Mouse (Mus musculus) forebrain, embryonic 13.5 days (tissue): ENCODE data around the gene Arhgef2. TPM values are rescaled to one million over a fixed set of nuclear protein-coding genes. Genes with fewer than 3 reads are reported as not detected.
"Not testable (repeated sequence)": the region's sequence is repeated elsewhere in the genome, so short reads cannot be mapped to it uniquely, and the experiment has no call there.

ENCODE experiments used
- ATAC-seq: fragments of 200-750 bp; cut with Nextera tagmentation; 2 replicates; pipeline ENCODE4 v1.8.0; 2017
- H3K27ac ChIP-seq: fragments of 300-500 bp; sonication (generic); 2 replicates; pipeline ENCODE4 v1.5.1; 2015; ENCODE audit warnings: inconsistent platforms, mild to moderate bottlenecking, moderate library complexity
- H3K27me3 ChIP-seq: fragments of 300-500 bp; sonication (generic); 2 replicates; pipeline ENCODE4 v1.6.1; 2015; ENCODE audit warnings: mild to moderate bottlenecking, inconsistent platforms
- H3K36me3 ChIP-seq: fragments of 300-500 bp; sonication (generic); 2 replicates; pipeline ENCODE4 v1.6.1; 2015; ENCODE audit warnings: mild to moderate bottlenecking, inconsistent platforms; ENCODE audit not compliant: poor library complexity, severe bottlenecking
- H3K4me1 ChIP-seq: fragments of 300-500 bp; sonication (generic); 2 replicates; pipeline ENCODE4 v1.6.1; 2015; ENCODE audit warnings: inconsistent platforms
- H3K4me2 ChIP-seq: fragments of 300-500 bp; sonication (generic); 2 replicates; pipeline ENCODE4 v1.6.1; 2015; ENCODE audit warnings: inconsistent platforms, mild to moderate bottlenecking, moderate library complexity
- H3K4me3 ChIP-seq: fragments of 300-500 bp; sonication (generic); 2 replicates; pipeline ENCODE4 v1.5.1; 2015; ENCODE audit warnings: mild to moderate bottlenecking, inconsistent platforms
- H3K9ac ChIP-seq: fragments of 300-500 bp; sonication (generic); 2 replicates; pipeline ENCODE4 v1.6.1; 2015; ENCODE audit warnings: mild to moderate bottlenecking, inconsistent platforms
- H3K9me3 ChIP-seq: fragments of 300-500 bp; sonication (generic); replicated peaks from 2 replicates; pipeline ENCODE4 v1.6.1; 2016; ENCODE audit warnings: inconsistent platforms
- WGBS: fragments of 180-500 bp; shearing (Covaris S2); methylation state at CpG from one replicate; pipeline ENCODE4 v1.1.7; 2015; 5-methylcytosine and 5-hydroxymethylcytosine counted together
- polyA plus RNA-seq: library from polyadenylated mRNA; unstranded; fragments of >200 nt; fragmentation: Nextera tagmentation; extraction: Ambion mirVana; gene quantifications from 2 replicates; pipeline ENCODE4 v1.2.1, GENCODE M21; 2015

Gene Arhgef2
- polyA plus RNA-seq, 1 experiment from 2014 or later = 162 TPM

- Histone ChIP-seq H3K27me3 (no peaks in the 10 kb centered on the region), H3K4me2 (no peak overlapping the region), H3K36me3 (peaks cover 21% of the 10 kb centered on the region), H3K4me1 (0 out of 2 replicates have a peak, but pooled peaks cover 8% of the 10 kb centered on the region), H3K4me3 (no peak overlapping the region), H3K9ac (0 out of 2 replicates have a peak overlapping the region, but pooled peaks have one; percentile 18), H3K9me3 (no peaks in the 10 kb centered on the region), H3K27ac (no peak overlapping the region)
- WGBS = 31% methylated on average over 9 of the region's 9 CpGs
- ATAC-seq = no peak
These were observed 13.6 kb upstream of the Arhgef2 start for GRCm38 (mm10) chr3:88591950-88592731.

GRCm38 (mm10) chr3:88592942-88593576 lies 12.7 kb upstream of the Arhgef2 start:
- no peak overlapping the region for H3K4me3 ChIP-seq
- no peak for ATAC-seq

GRCm38 (mm10) chr3:88593893-88594580 lies 11.7 kb upstream of the Arhgef2 start:
- WGBS = 69% methylated on average over 10 of the region's 10 CpGs
- no peak overlapping the region for H3K4me3 ChIP-seq
- no peak for ATAC-seq

More at GRCm38 (mm10) chr3:88592942-88593576, 12.7 kb upstream of the Arhgef2 start:
- H3K27ac ChIP-seq = no peak overlapping the region
- no peaks in the 10 kb centered on the region for H3K27me3 ChIP-seq
- 0 out of 2 replicates have a peak, but pooled peaks cover 8% of the 10 kb centered on the region for H3K4me1 ChIP-seq
- H3K9ac ChIP-seq = no peak overlapping the region
- H3K4me2 ChIP-seq = no peak overlapping the region
- 77% methylated on average over 10 of the region's 10 CpGs for WGBS
- no peaks in the 10 kb centered on the region for H3K9me3 ChIP-seq
- H3K36me3 ChIP-seq = peaks cover 12% of the 10 kb centered on the region

GRCm38 (mm10) chr3:88596547-88596946 lies 9.2 kb upstream of the Arhgef2 start:
- H3K4me3 ChIP-seq, H3K36me3 ChIP-seq, H3K9me3 ChIP-seq, H3K4me2 ChIP-seq, H3K27me3 ChIP-seq, H3K27ac ChIP-seq, H3K4me1 ChIP-seq, H3K9ac ChIP-seq, ATAC-seq: not testable (repeated sequence)
- 79% methylated on average over 4 of the region's 4 CpGs for WGBS

More at GRCm38 (mm10) chr3:88593893-88594580, 11.7 kb upstream of the Arhgef2 start:
- Histone ChIP-seq H3K4me1 (0 out of 2 replicates have a peak, but pooled peaks cover 8% of the 10 kb centered on the region), H3K36me3 (peaks cover 4% of the 10 kb centered on the region; the same call in 1 of the 2 replicates), H3K27me3 (no peaks in the 10 kb centered on the region), H3K9ac (no peak overlapping the region), H3K9me3 (no peaks in the 10 kb centered on the region), H3K4me2 (no peak overlapping the region), H3K27ac (no peak overlapping the region)

- peaks cover 5% of the 10 kb centered on the region for H3K4me1 ChIP-seq
- H3K36me3 ChIP-seq = no peaks in the 10 kb centered on the region
- H3K27me3 ChIP-seq = 0 out of 2 replicates have a peak, but pooled peaks cover 2% of the 10 kb centered on the region
- WGBS = 75% methylated on average over 4 of the region's 4 CpGs
- H3K27ac ChIP-seq = no peak overlapping the region
- H3K9me3 ChIP-seq = no peaks in the 10 kb centered on the region
- no peak for ATAC-seq
- no peak overlapping the region for H3K4me3 ChIP-seq
- H3K4me2 ChIP-seq = no peak overlapping the region
- H3K9ac ChIP-seq = no peak overlapping the region
These were observed 3.3 kb upstream of the Arhgef2 start for GRCm38 (mm10) chr3:88602466-88602865.

GRCm38 (mm10) chr3:88603714-88604161 lies 2.0 kb upstream of the Arhgef2 start:
- peaks cover 12% of the 10 kb centered on the region for H3K4me1 ChIP-seq
- H3K27ac ChIP-seq = no peak overlapping the region
- WGBS = 33% methylated on average over 6 of the region's 6 CpGs
- no peak overlapping the region for H3K9ac ChIP-seq
- ATAC-seq = no peak
- H3K36me3 ChIP-seq = no peaks in the 10 kb centered on the region
- no peak overlapping the region for H3K4me2 ChIP-seq
- H3K9me3 ChIP-seq = no peaks in the 10 kb centered on the region
- 0 out of 2 replicates have a peak, but pooled peaks cover 2% of the 10 kb centered on the region for H3K27me3 ChIP-seq
- H3K4me3 ChIP-seq = no peak overlapping the region

GRCm38 (mm10) chr3:88604863-88605262 lies 903 bp upstream of the Arhgef2 start:
- ATAC-seq = no peak
- Histone ChIP-seq H3K27ac (no peak overlapping the region), H3K36me3 (no peaks in the 10 kb centered on the region), H3K9me3 (no peaks in the 10 kb centered on the region), H3K4me2 (no peak overlapping the region), H3K4me3 (no peak overlapping the region), H3K27me3 (0 out of 2 replicates have a peak, but pooled peaks cover 2% of the 10 kb centered on the region), H3K9ac (no peak overlapping the region), H3K4me1 (peaks cover 12% of the 10 kb centered on the region)
- WGBS = 92% methylated on average over 7 of the region's 7 CpGs

GRCm38 (mm10) chr3:88607065-88607757 lies 1.4 kb downstream of the Arhgef2 start:
- Histone ChIP-seq H3K4me3 (peak overlapping the region; percentile 27), H3K9ac (peak overlapping the region; percentile 60), H3K27me3 (0 out of 2 replicates have a peak, but pooled peaks cover 2% of the 10 kb centered on the region), H3K9me3 (no peaks in the 10 kb centered on the region), H3K36me3 (no peaks in the 10 kb centered on the region), H3K4me2 (peak overlapping the region; percentile 60), H3K27ac (no peak overlapping the region), H3K4me1 (peaks cover 12% of the 10 kb centered on the region)
- peak; percentile 92 for ATAC-seq
- WGBS = under 1% methylated on average over 19 of the region's 20 CpGs

- Histone ChIP-seq H3K9me3 (no peaks in the 10 kb centered on the region), H3K27ac (no peak overlapping the region), H3K36me3 (no peaks in the 10 kb centered on the region), H3K4me2 (peak overlapping the region; percentile 60), H3K4me1 (peaks cover 12% of the 10 kb centered on the region), H3K27me3 (0 out of 2 replicates have a peak, but pooled peaks cover 2% of the 10 kb centered on the region), H3K4me3 (peak overlapping the region; percentile 27), H3K9ac (peak overlapping the region; percentile 41)
- WGBS = 10% methylated on average over 10 of the region's 10 CpGs
- ATAC-seq = no peak; the same call in 1 of the 2 replicates
These were observed 2.0 kb downstream of the Arhgef2 start for GRCm38 (mm10) chr3:88607758-88608138.

GRCm38 (mm10) chr3:88609066-88609465 lies 3.3 kb downstream of the Arhgef2 start:
- H3K4me1 ChIP-seq = peaks cover 12% of the 10 kb centered on the region
- no peak overlapping the region for H3K9ac ChIP-seq
- H3K36me3 ChIP-seq = no peaks in the 10 kb centered on the region
- no peak overlapping the region for H3K4me2 ChIP-seq
- ATAC-seq = no peak
- 86% methylated on average over 4 of the region's 4 CpGs for WGBS
- H3K4me3 ChIP-seq = no peak overlapping the region
- H3K9me3 ChIP-seq = no peaks in the 10 kb centered on the region
- H3K27ac ChIP-seq = no peak overlapping the region
- H3K27me3 ChIP-seq = 0 out of 2 replicates have a peak, but pooled peaks cover 2% of the 10 kb centered on the region

- H3K9me3 ChIP-seq = no peaks in the 10 kb centered on the region
- H3K27ac ChIP-seq = no peak overlapping the region
- ATAC-seq = no peak
- H3K27me3 ChIP-seq = no peaks in the 10 kb centered on the region
- H3K4me3 ChIP-seq = no peak overlapping the region
- H3K4me2 ChIP-seq = no peak overlapping the region
- WGBS = 77% methylated on average over 8 of the region's 8 CpGs
- no peaks in the 10 kb centered on the region for H3K36me3 ChIP-seq
- peaks cover 10% of the 10 kb centered on the region for H3K4me1 ChIP-seq
- no peak overlapping the region for H3K9ac ChIP-seq
These were observed 8.7 kb downstream of the Arhgef2 start for GRCm38 (mm10) chr3:88614418-88614817.
